Mouse (Mus musculus) lung, embryonic 16.5 days (tissue): Measurements from ENCODE around the gene 9530003J23Rik. TPM values are rescaled to one million over a fixed set of nuclear protein-coding genes. Genes with fewer than 3 reads are reported as not detected.

Source experiments
- ATAC-seq: fragments of 200-750 bp; cut with Nextera tagmentation; 2 replicates; pipeline ENCODE4 v1.8.0; 2017; ENCODE audit warnings: low read depth, mild to moderate bottlenecking, moderate library complexity
- H3K27ac ChIP-seq: fragments of 300-500 bp; sonication (generic); 2 replicates; pipeline ENCODE4 v1.5.1; 2014; ENCODE audit warnings: mild to moderate bottlenecking, control low read depth, low read length
- H3K27me3 ChIP-seq: fragments of 300-500 bp; sonication (generic); 2 replicates; pipeline ENCODE4 v1.6.1; 2014; ENCODE audit warnings: low read depth, low read length, mixed read lengths; ENCODE audit not compliant: control insufficient read depth, insufficient read depth
- H3K36me3 ChIP-seq: fragments of 300-500 bp; sonication (generic); 2 replicates; pipeline ENCODE4 v1.6.1; 2014; ENCODE audit warnings: low read length; ENCODE audit not compliant: control insufficient read depth, insufficient read depth
- H3K4me1 ChIP-seq: fragments of 300-500 bp; sonication (generic); replicated peaks from 2 replicates; pipeline ENCODE4 v1.6.1; 2014; ENCODE audit warnings: low read length, mixed read lengths; ENCODE audit not compliant: control insufficient read depth, insufficient read depth
- H3K4me2 ChIP-seq: fragments of 300-500 bp; sonication (generic); 2 replicates; pipeline ENCODE4 v1.6.1; 2014; ENCODE audit warnings: low read depth, low read length, control low read depth
- H3K4me3 ChIP-seq: fragments of 300-500 bp; sonication (generic); 2 replicates; pipeline ENCODE4 v1.5.1; 2014; ENCODE audit warnings: mild to moderate bottlenecking, low read length, control low read depth
- H3K9ac ChIP-seq: fragments of 300-500 bp; sonication (generic); 2 replicates; pipeline ENCODE4 v1.6.1; 2014; ENCODE audit warnings: low read length, control low read depth
- H3K9me3 ChIP-seq: fragments of 300-500 bp; sonication (generic); 2 replicates; pipeline ENCODE4 v1.6.1; 2016; ENCODE audit warnings: low read length; ENCODE audit not compliant: control insufficient read depth
- WGBS: fragments of 180-500 bp; shearing (Covaris S2); extraction: QIAGEN DNeasy Blood & Tissue Kit; methylation state at CpG from one replicate; pipeline ENCODE4 v1.1.7; 2014; 5-methylcytosine and 5-hydroxymethylcytosine counted together
- polyA plus RNA-seq: library from polyadenylated mRNA; unstranded; fragments of >200 nt; fragmentation: Nextera tagmentation; extraction: Ambion mirVana; gene quantifications from 2 replicates; pipeline ENCODE4 v1.2.1, GENCODE M21; 2015

Gene 9530003J23Rik
- polyA plus RNA-seq, 1 experiment from 2014 or later: 0.20 TPM

DNA sequence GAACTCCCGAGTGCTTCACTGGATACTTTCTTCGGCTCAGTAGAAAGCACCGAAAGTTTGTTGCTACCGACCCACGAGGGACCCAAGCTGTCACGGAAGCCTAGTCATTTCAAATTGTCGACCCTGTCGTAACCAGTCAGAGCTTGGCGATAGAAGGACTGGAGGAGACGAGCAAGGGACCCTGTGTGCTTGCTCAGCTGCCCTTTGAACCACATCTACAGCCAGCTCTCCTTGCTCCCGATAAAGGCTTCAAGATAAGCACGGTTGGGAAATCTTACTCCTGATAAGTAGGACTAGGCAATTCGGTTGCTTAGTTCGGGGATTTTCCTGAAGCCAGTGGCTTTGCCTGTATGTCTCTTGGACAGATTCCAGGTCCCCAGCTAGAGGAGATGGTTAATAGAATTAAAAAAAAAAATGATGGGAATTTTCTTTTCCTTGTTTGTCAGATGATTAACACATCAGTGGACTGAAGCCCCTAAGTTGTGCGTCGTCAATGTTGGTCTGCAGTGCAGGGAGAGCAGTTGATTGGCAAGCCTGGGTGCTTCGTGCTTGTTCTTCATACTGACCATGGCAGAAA lies 35.4 kb downstream of the 9530003J23Rik start:
- WGBS: 22% methylated on average over 17 of the region's 17 CpGs
- Histone ChIP-seq H3K9me3 (no peaks in the 10 kb centered on the region), H3K4me1 (peaks cover 4% of the 10 kb centered on the region; the same call in 1 of the 2 replicates), H3K9ac (no peak overlapping the region), H3K27ac (no peak overlapping the region), H3K36me3 (no peaks in the 10 kb centered on the region), H3K27me3 (no peaks in the 10 kb centered on the region), H3K4me3 (no peak overlapping the region), H3K4me2 (0 out of 2 replicates have a peak overlapping the region, but pooled peaks have one; percentile 1)
- peak; percentile 17; the same call in 1 of the 2 replicates for ATAC-seq

DNA sequence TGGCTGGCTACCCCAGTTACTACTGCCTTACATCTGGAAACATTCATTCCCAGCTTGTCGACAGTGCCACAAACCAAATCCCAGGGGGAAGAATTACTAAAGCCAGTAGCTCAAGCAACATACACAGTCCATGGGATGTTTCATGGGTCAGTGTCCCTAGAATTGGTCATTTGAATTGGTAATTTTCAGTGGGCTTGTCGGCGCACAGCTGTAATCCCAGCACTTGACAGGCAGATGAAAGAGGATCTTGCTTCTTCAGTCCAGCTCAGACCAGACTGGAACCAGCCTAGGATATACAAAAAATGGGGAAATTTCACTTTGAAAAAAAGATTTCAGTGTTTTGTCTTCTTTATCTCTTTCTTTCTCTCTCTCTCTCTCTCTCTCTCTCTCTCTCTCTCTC lies 38.8 kb downstream of the 9530003J23Rik start:
- Histone ChIP-seq H3K27ac (no peak overlapping the region), H3K27me3 (no peaks in the 10 kb centered on the region), H3K4me1 (peaks cover 4% of the 10 kb centered on the region; the same call in 1 of the 2 replicates), H3K4me3 (no peak overlapping the region), H3K9ac (no peak overlapping the region), H3K36me3 (no peaks in the 10 kb centered on the region), H3K9me3 (no peaks in the 10 kb centered on the region), H3K4me2 (no peak overlapping the region)
- WGBS: 65% methylated on average over 3 of the region's 3 CpGs
- no peak for ATAC-seq

DNA sequence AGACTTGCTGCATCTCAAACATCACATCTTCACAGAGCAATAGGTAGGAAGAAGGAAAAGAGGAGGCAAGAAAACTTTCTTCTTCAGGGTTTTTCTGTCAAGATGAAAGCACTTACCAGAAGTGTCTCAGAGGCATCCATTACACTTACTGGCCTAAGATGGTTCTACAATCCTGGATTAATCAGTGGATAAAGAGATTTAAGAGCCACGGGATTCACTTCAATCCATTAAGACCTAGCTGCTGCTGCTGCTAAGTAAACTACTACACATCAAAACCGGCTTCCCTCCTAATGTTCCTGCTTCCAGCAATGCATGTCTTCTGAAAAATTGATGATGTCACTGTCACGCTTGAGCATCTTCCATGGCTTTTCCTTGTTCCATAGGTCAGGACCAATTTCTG lies 41.8 kb downstream of the 9530003J23Rik start:
- H3K27me3 ChIP-seq: no peaks in the 10 kb centered on the region
- no peak overlapping the region for H3K4me3 ChIP-seq
- H3K27ac ChIP-seq: no peak overlapping the region
- H3K9ac ChIP-seq: no peak overlapping the region
- no peak for ATAC-seq
- no peaks in the 10 kb centered on the region for H3K9me3 ChIP-seq
- H3K36me3 ChIP-seq: no peaks in the 10 kb centered on the region
- 80% methylated on average over 3 of the region's 3 CpGs for WGBS
- H3K4me1 ChIP-seq: no peaks in the 10 kb centered on the region
- no peak overlapping the region for H3K4me2 ChIP-seq

DNA sequence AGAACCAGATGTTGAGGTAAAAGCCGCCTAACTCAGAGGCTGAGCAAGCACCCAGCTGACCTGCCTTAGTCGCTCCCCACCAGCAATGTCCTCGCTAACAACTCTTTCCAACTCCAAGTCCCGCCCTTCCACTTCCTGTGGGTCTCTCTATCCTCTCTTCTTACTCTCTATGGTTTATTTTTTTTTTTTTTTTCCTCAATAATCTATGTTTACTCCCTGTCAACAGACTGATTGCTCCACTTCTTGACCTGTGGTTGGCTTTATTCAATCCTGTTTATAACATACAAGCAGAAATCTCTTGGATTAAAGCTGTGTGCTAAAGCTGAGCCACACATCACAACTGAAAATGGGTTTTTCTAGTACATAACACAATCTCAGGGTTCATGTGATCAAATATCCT lies 42.8 kb downstream of the 9530003J23Rik start:
- H3K4me1 ChIP-seq: no peaks in the 10 kb centered on the region
- H3K9ac ChIP-seq: no peak overlapping the region
- WGBS: 93% methylated on average over 4 of the region's 4 CpGs
- H3K4me2 ChIP-seq: no peak overlapping the region
- no peaks in the 10 kb centered on the region for H3K27me3 ChIP-seq
- no peaks in the 10 kb centered on the region for H3K9me3 ChIP-seq
- no peak overlapping the region for H3K4me3 ChIP-seq
- no peak overlapping the region for H3K27ac ChIP-seq
- no peak for ATAC-seq
- no peaks in the 10 kb centered on the region for H3K36me3 ChIP-seq

DNA sequence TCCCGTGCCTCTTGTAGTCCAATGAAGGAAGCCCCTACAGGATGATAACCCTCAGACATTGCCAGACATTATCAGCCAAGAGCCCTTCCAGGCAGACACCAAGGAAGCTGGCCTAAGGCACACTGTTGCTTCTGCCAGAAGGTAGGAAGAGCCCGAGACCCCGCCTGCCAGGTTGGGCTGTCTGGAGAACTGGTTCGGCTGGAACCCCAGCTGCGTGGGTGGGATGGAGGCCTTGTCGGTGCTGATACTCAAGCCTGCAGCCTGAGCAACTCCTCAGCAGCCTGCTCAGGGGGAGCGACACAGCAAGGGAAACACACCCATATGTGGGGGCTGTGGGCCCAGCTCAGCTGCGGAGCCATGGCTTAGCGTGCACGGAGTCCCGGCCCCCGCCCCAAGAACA lies 43.5 kb downstream of the 9530003J23Rik start:
- Histone ChIP-seq H3K36me3 (no peaks in the 10 kb centered on the region), H3K4me1 (no peaks in the 10 kb centered on the region), H3K4me2 (no peak overlapping the region), H3K27me3 (no peaks in the 10 kb centered on the region), H3K9ac (no peak overlapping the region), H3K9me3 (no peaks in the 10 kb centered on the region), H3K4me3 (no peak overlapping the region), H3K27ac (no peak overlapping the region)
- no peak for ATAC-seq
- 77% methylated on average over 12 of the region's 12 CpGs for WGBS

DNA sequence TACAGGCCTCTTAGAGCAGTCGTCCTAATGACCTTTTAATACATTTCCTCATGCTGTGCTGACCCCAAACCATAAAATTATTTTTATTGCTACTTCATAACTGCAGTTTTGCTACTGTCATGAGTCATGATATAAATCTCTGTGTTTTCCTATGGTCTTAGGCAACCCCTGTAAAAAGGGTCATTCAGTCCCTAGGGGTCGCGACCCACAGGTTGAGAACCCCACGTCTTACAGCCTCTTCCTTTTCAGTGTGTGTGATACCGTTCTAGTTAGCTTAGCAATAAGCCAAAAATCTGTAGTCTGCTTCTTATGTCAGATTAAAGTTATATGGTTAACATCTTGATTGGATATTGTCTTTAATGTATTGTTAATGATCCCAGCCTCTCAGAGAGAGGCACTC lies 45.1 kb downstream of the 9530003J23Rik start:
- Histone ChIP-seq H3K27me3 (no peaks in the 10 kb centered on the region), H3K4me2 (no peak overlapping the region), H3K36me3 (no peaks in the 10 kb centered on the region), H3K27ac (no peak overlapping the region), H3K4me3 (no peak overlapping the region), H3K9me3 (no peaks in the 10 kb centered on the region), H3K9ac (no peak overlapping the region), H3K4me1 (no peaks in the 10 kb centered on the region)
- 74% methylated on average over 5 of the region's 5 CpGs for WGBS
- ATAC-seq: no peak

DNA sequence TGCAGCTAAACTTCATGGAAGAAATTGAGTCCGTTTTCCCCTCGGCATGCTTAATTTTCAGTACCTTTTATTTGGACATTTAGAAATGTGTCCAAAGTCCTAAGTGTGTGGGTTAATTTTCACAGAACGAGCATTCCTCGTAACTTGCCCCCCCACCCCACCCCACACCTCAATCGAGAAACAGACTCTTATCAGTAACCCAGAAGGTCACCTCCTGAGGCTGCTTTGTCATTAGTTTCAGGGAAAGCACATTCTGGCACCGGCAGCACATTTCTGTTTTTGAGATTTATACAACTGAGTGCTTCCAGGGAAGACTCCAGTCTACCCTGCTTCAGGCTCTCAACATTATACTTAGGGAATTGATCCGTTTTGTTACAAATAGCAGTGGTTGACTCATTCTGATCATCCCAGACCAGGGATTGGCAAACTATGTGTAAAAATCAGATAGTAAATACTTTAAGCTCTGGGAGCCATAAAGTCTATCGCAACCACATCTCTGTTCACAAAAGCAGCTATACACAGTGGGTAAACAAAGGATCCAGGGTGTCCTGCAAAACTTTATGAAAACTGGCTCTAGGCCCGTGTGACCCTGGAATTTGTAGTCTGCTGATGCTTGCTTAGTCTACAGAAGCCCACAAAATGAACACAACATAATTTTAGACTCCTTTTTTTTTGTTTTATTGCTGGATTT lies 53.0 kb downstream of the 9530003J23Rik start:
- H3K36me3 ChIP-seq: no peaks in the 10 kb centered on the region
- WGBS: 36% methylated on average over 9 of the region's 9 CpGs
- no peak overlapping the region for H3K27ac ChIP-seq
- no peak overlapping the region for H3K9ac ChIP-seq
- H3K4me3 ChIP-seq: no peak overlapping the region
- H3K27me3 ChIP-seq: no peaks in the 10 kb centered on the region
- no peak overlapping the region for H3K4me2 ChIP-seq
- H3K9me3 ChIP-seq: no peaks in the 10 kb centered on the region
- ATAC-seq: no peak
- H3K4me1 ChIP-seq: peaks cover 4% of the 10 kb centered on the region; the same call in 1 of the 2 replicates

Other genes starting within 250 kb of the 9530003J23Rik start
- 0.49 and 0.65 TPM in 2 replicates for gene Lrrc10, start 193.4 kb downstream of the 9530003J23Rik start, polyA plus RNA-seq
- gene Cct2, start 174.9 kb downstream of the 9530003J23Rik start, polyA plus RNA-seq: 213 and 228 TPM in 2 replicates
- 19.4 and 20.8 TPM in 2 replicates for gene Frs2, start 90.2 kb downstream of the 9530003J23Rik start, polyA plus RNA-seq
- gene Yeats4, start 14.2 kb downstream of the 9530003J23Rik start, polyA plus RNA-seq: 53.2 and 56.5 TPM in 2 replicates
- gene Lyz2, start 43.6 kb upstream of the 9530003J23Rik start, polyA plus RNA-seq: 207 and 250 TPM in 2 replicates
- gene Lyz1, start 54.2 kb upstream of the 9530003J23Rik start, polyA plus RNA-seq: 2.5 and 5.5 TPM in 2 replicates
- 151 and 162 TPM in 2 replicates for gene Cpsf6, start 141.3 kb upstream of the 9530003J23Rik start, polyA plus RNA-seq